Mouse (Mus musculus): Measurements from ENCODE around the gene Gm11172. TPM values are rescaled to one million over a fixed set of nuclear protein-coding genes. Genes with fewer than 3 reads are reported as not detected.

Gene Gm11172
- total and polyA plus RNA-seq, 3 experiments: not detected

DNA sequence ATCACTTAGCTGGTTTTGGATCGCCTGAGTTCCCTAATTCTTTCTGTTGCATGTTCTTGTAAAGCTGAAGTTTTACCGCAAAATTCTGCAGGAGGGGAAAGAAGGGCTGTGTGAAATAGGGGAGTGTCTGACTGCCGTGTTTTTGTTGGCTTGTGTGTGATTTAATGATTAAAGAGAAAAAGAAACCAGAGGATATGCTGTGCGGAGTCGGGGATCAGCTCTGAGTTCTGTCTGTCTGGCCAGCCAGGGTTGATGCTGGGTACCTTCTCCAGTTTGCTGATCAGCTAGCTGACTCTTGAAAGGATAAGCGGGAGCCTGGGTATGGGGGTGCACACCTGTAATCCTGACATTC, 31.6 kb downstream of the Gm11172 start:
- peaks cover 10 to 47% of the 10 kb centered on the region in 2 experiments for H3K4me1 ChIP-seq (ENCODE audit: control insufficient read depth in 1 of 2, insufficient read depth in 2 of 2)
- dilution Hi-C loops (cut with MboI; ENCODE audit: extremely low pct_ligation_motif_present, extremely low pct_unique_long_range_greater_than_20kb, low sequenced_read_pairs) (no loop called here), in situ Hi-C loops (cut with MboI; ENCODE audit: low pct_ligation_motif_present, low pct_unique_long_range_greater_than_20kb, low sequenced_read_pairs) (loop anchor here (5.0 kb wide), 1 partner anchor 182 kb away; no protein-coding TSS in a partner anchor)
- peak overlapping the region; percentile 41 for H3K4me2 ChIP-seq (ENCODE audit: insufficient read depth, low read depth, poor library complexity, severe bottlenecking)
- no peak for DNase-seq (ENCODE audit: extremely low read depth)
- H3K4me3 ChIP-seq (replicated peaks in 1 of 3; ENCODE audit: low read depth in 2 of 3, low read length in 2 of 3, poor library complexity in 1 of 3): no peak overlapping the region
- no peaks in the 10 kb centered on the region for H3K27me3 ChIP-seq (replicated peaks)
- TF ChIP-seq MXI1 (IDR thresholded peaks at IDR 0.05; ENCODE audit: low read depth, low read length): 0 out of 2 replicates have a peak, but pooled peaks have one; percentile 8
- no peak for TF ChIP-seq UBTF (IDR thresholded peaks at IDR 0.05; ENCODE audit: low read depth, low read length)
- TF ChIP-seq CHD1 (IDR thresholded peaks at IDR 0.05; ENCODE audit: low read depth, low read length): no peak
- TF ChIP-seq BHLHE40 (IDR thresholded peaks at IDR 0.05; ENCODE audit: low read depth, low read length): no peak
- no peak for TF ChIP-seq RCOR1 (conservative IDR thresholded peaks at IDR 0.05; ENCODE audit: low read depth, low read length)
- 0 out of 2 replicates have a peak, but pooled peaks have one; percentile 7 for TF ChIP-seq JUN (IDR thresholded peaks at IDR 0.05; ENCODE audit: insufficient read depth, low read depth, low read length)
- peak overlapping the region; percentile 37 for H3K9ac ChIP-seq (ENCODE audit: insufficient read depth, low read depth)
- no peak overlapping the region for H3K27ac ChIP-seq (ENCODE audit: insufficient read depth, low read depth)
- H3K9me3 ChIP-seq (replicated peaks; ENCODE audit: low read length): no peaks in the 10 kb centered on the region
- no peaks in the 10 kb centered on the region for H3K79me2 ChIP-seq (replicated peaks; ENCODE audit: control insufficient read depth, extremely low read depth, insufficient read depth, poor library complexity, severe bottlenecking)
- H3K36me3 ChIP-seq (replicated peaks in 1 of 2; ENCODE audit: control insufficient read depth in 1 of 2, insufficient read depth in 1 of 2, low read length in 1 of 2): peaks cover 8 to 41% of the 10 kb centered on the region in 2 experiments

DNA sequence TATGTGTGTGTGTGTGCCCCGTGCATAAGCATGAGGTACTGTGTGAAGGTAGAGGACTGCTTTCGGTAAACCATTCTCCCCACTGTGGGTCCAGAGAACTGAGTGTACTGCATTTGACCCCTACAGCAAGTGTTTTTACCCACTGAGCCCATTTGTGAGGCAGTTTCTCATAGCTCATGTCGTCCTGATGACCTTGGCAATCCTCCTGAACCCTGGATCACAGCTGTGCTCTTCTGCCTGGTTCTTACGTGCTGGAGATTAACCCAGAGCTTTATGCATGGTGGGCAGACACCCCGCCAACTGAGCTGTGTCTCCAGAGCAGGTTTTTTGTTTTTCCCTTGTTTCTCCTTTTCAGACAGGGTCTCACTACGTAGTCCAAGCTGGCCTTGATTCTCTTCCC, 33.2 kb downstream of the Gm11172 start:
- dilution Hi-C loops (cut with MboI; ENCODE audit: extremely low pct_ligation_motif_present, extremely low pct_unique_long_range_greater_than_20kb, low sequenced_read_pairs): no loop called here
- no peak overlapping the region for H3K4me3 ChIP-seq (replicated peaks in 1 of 3; ENCODE audit: low read depth in 2 of 3, low read length in 2 of 3, poor library complexity in 1 of 3)
- in situ Hi-C loops (cut with MboI; ENCODE audit: low pct_ligation_motif_present, low pct_unique_long_range_greater_than_20kb, low sequenced_read_pairs): loop anchor here (5.0 kb wide), 1 partner anchor 269 kb away; no protein-coding TSS in a partner anchor
- H3K9me3 ChIP-seq (replicated peaks; ENCODE audit: low read length): no peaks in the 10 kb centered on the region
- DNase-seq (ENCODE audit: extremely low read depth): no peak
- no peaks in the 10 kb centered on the region for H3K27me3 ChIP-seq (replicated peaks)
- TF ChIP-seq ZNF384 (IDR thresholded peaks at IDR 0.05; ENCODE audit: low read depth, low read length) (no peak), RAD21 (IDR thresholded peaks at IDR 0.05; ENCODE audit: low read depth, low read length) (no peak), JUN (IDR thresholded peaks at IDR 0.05; ENCODE audit: insufficient read depth, low read depth, low read length) (no peak), RCOR1 (conservative IDR thresholded peaks at IDR 0.05; ENCODE audit: low read depth, low read length) (no peak), ETS1 (conservative IDR thresholded peaks at IDR 0.05; ENCODE audit: low read depth, low read length) (no peak), IRF4 (IDR thresholded peaks at IDR 0.05; ENCODE audit: low read depth, low read length) (no peak)
- no peaks in the 10 kb centered on the region for H3K79me2 ChIP-seq (replicated peaks; ENCODE audit: control insufficient read depth, extremely low read depth, insufficient read depth, poor library complexity, severe bottlenecking)
- H3K27ac ChIP-seq (ENCODE audit: insufficient read depth, low read depth): no peak overlapping the region
- H3K9ac ChIP-seq (ENCODE audit: insufficient read depth, low read depth): no peak overlapping the region
- no peak overlapping the region for H3K4me2 ChIP-seq (ENCODE audit: insufficient read depth, low read depth, poor library complexity, severe bottlenecking)
- H3K4me1 ChIP-seq (ENCODE audit: control insufficient read depth in 1 of 2, insufficient read depth in 2 of 2): peaks cover 10 to 47% of the 10 kb centered on the region in 2 experiments
- H3K36me3 ChIP-seq (replicated peaks in 1 of 2; ENCODE audit: control insufficient read depth in 1 of 2, insufficient read depth in 1 of 2, low read length in 1 of 2): peaks cover 4 to 26% of the 10 kb centered on the region in 2 experiments

DNA sequence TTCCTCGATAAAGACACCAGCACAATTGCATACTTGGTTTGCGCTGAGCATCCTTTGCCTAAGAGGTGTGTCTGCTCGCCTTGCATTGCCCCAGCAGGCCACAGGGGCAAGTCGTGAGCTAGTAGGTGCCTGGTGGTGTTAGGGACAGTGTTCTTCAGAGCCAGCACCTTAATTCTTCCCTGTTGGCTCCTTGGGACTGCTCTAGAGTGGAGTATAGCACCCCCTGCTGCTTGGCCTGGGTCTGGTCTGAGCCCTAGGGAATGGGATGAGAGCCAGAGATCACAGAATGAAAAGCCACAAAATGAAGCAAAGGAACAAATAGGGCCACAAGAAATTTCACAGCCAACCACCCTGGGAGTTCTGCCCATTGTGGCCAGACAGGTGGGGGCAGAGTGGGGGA, 33.8 kb downstream of the Gm11172 start:
- no peak overlapping the region for H3K4me2 ChIP-seq (ENCODE audit: insufficient read depth, low read depth, poor library complexity, severe bottlenecking)
- dilution Hi-C loops (cut with MboI; ENCODE audit: extremely low pct_ligation_motif_present, extremely low pct_unique_long_range_greater_than_20kb, low sequenced_read_pairs) (no loop called here), in situ Hi-C loops (cut with MboI; ENCODE audit: low pct_ligation_motif_present, low pct_unique_long_range_greater_than_20kb, low sequenced_read_pairs) (loop anchor here (5.0 kb wide), 1 partner anchor 269 kb away; no protein-coding TSS in a partner anchor)
- no peak overlapping the region for H3K4me3 ChIP-seq (replicated peaks in 1 of 3; ENCODE audit: low read depth in 2 of 3, low read length in 2 of 3, poor library complexity in 1 of 3)
- peaks cover 10 to 47% of the 10 kb centered on the region in 2 experiments for H3K4me1 ChIP-seq (ENCODE audit: control insufficient read depth in 1 of 2, insufficient read depth in 2 of 2)
- no peaks in the 10 kb centered on the region for H3K27me3 ChIP-seq (replicated peaks)
- H3K27ac ChIP-seq (ENCODE audit: insufficient read depth, low read depth): no peak overlapping the region
- peaks cover 0 to 22% of the 10 kb centered on the region in 2 experiments for H3K36me3 ChIP-seq (replicated peaks in 1 of 2; ENCODE audit: control insufficient read depth in 1 of 2, insufficient read depth in 1 of 2, low read length in 1 of 2)
- no peaks in the 10 kb centered on the region for H3K9me3 ChIP-seq (replicated peaks; ENCODE audit: low read length)
- no peak overlapping the region for H3K9ac ChIP-seq (ENCODE audit: insufficient read depth, low read depth)
- DNase-seq (ENCODE audit: extremely low read depth): peak; percentile 84
- no peaks in the 10 kb centered on the region for H3K79me2 ChIP-seq (replicated peaks; ENCODE audit: control insufficient read depth, extremely low read depth, insufficient read depth, poor library complexity, severe bottlenecking)
- TF ChIP-seq TCF12 (IDR thresholded peaks at IDR 0.05; ENCODE audit: low read depth, low read length) (no peak), GABPA (IDR thresholded peaks at IDR 0.05; ENCODE audit: insufficient replicate concordance, low read depth, low read length) (no peak), PAX5 (IDR thresholded peaks at IDR 0.05; ENCODE audit: low read length) (no peak), USF1 (IDR thresholded peaks at IDR 0.05; ENCODE audit: low read depth, low read length) (no peak), ZC3H11A (IDR thresholded peaks at IDR 0.05; ENCODE audit: low read depth, low read length) (peak; percentile 71), SMC3 (IDR thresholded peaks at IDR 0.05; ENCODE audit: low read depth, low read length) (peak; percentile 96), JUN (IDR thresholded peaks at IDR 0.05; ENCODE audit: insufficient read depth, low read depth, low read length) (no peak), NRF1 (IDR thresholded peaks at IDR 0.05; ENCODE audit: low read depth, low read length) (0 out of 2 replicates have a peak, but pooled peaks have one; percentile 38), BHLHE40 (IDR thresholded peaks at IDR 0.05; ENCODE audit: low read depth, low read length) (no peak), MAX (IDR thresholded peaks at IDR 0.05; ENCODE audit: low read length) (no peak), MYC (IDR thresholded peaks at IDR 0.05; ENCODE audit: low read depth, low read length) (no peak), IRF4 (IDR thresholded peaks at IDR 0.05; ENCODE audit: low read depth, low read length) (peak; percentile 58; the same call in 1 of the 2 replicates), RAD21 (IDR thresholded peaks at IDR 0.05; ENCODE audit: low read depth, low read length) (peak; percentile 89), ELF1 (IDR thresholded peaks at IDR 0.05; ENCODE audit: low read depth, low read length) (peak; percentile 27; the same call in 1 of the 2 replicates), NELFE (IDR thresholded peaks at IDR 0.05; ENCODE audit: low read depth, low read length) (peak; percentile 46; the same call in 1 of the 2 replicates), KAT2A (IDR thresholded peaks at IDR 0.05; ENCODE audit: insufficient replicate concordance, low read length) (no peak), POLR2A (IDR thresholded peaks at IDR 0.05; ENCODE audit: low read depth, low read length) (no peak), MEF2A (IDR thresholded peaks at IDR 0.05; ENCODE audit: borderline replicate concordance, low read depth, low read length) (no peak; the same call in 1 of the 2 replicates)

Measured in CH12.LX (cell line).